Mouse (Mus musculus) myocyte (in vitro differentiated cells): Measurements from ENCODE around the gene Lgi2.

Source experiments
- MAX ChIP-seq: IDR thresholded peaks from one replicate; pipeline ENCODE4 v1.6.1; 2011; ENCODE audit warnings: low read depth, mild to moderate bottlenecking, control low read depth
- MYOD1 ChIP-seq, 3 experiments: IDR thresholded peaks; one replicate each; pipeline ENCODE4 v1.6.1; 2011; ENCODE audit warnings: control low read depth in 2 of 3, low read depth in 2 of 3, mild to moderate bottlenecking in 2 of 3, moderate library complexity in 1 of 3; ENCODE audit not compliant: insufficient read length in 2 of 3, control insufficient read depth in 1 of 3
- POLR2A ChIP-seq: IDR thresholded peaks from one replicate; pipeline ENCODE4 v1.6.1; 2011; ENCODE audit warnings: low read depth, mild to moderate bottlenecking, control low read depth, moderate library complexity; ENCODE audit not compliant: insufficient read length
- POLR2AphosphoS2 ChIP-seq: IDR thresholded peaks from one replicate; pipeline ENCODE4 v1.6.1; 2011; ENCODE audit warnings: low read depth, control low read depth; ENCODE audit not compliant: insufficient read length
- TCF12 ChIP-seq: IDR thresholded peaks from one replicate; pipeline ENCODE4 v1.6.1; 2011; ENCODE audit warnings: mild to moderate bottlenecking, control low read depth; ENCODE audit not compliant: poor library complexity, insufficient read depth, severe bottlenecking
- TCF3 ChIP-seq: IDR thresholded peaks from one replicate; pipeline ENCODE4 v1.6.1; 2011; ENCODE audit warnings: low read depth, control low read depth; ENCODE audit not compliant: insufficient read length

DNA sequence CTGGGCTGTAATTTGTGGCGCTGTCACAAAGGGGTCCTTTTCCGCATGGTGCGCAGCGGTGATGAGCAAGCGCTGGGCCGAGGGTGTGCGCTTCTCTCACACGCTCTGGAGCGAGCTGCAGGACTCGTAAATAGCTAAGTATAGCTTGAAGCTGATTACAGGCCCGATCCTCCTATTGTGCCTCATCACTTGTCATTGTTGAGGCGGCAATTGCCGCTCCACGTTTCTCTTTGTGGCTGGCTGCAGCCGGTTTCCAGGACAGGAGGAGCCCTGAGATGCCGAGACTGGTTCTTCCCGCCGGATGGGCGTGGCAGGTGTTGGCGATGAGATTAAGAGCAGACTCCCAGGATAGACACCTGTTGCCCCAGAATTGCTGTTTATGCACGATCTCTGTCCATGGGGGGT, 50.2 kb downstream of the Lgi2 start:
- TF ChIP-seq POLR2A: no peak
- no peak for TF ChIP-seq MAX
- no peak for TF ChIP-seq MYOD1 (IDR thresholded peaks at IDR 0.05; ENCODE audit: control insufficient read depth in 1 of 3, insufficient read length in 2 of 3, low read depth in 2 of 3)
- TF ChIP-seq POLR2AphosphoS2: no peak
- TF ChIP-seq TCF3: no peak
- TF ChIP-seq TCF12: no peak
